Mouse (Mus musculus): ENCODE measurements around the gene Dennd6a. TPM values are rescaled to one million over a fixed set of nuclear protein-coding genes. Genes with fewer than 3 reads are reported as not detected.
"Not testable (repeated sequence)": the region's sequence is repeated elsewhere in the genome, so short reads cannot be mapped to it uniquely, and the experiment has no call there.

Dennd6a gene
- total RNA-seq (2021): 10 to 100 TPM; 24.8 to 25.6 TPM
- long read RNA-seq, full-length matches to known transcripts: 22 of 35 reads
- long read RNA-seq, partial matches to known transcripts: 4 of 35 reads
- long read RNA-seq, other reads (novel, unspliced or antisense): 9 of 35 reads

DNA sequence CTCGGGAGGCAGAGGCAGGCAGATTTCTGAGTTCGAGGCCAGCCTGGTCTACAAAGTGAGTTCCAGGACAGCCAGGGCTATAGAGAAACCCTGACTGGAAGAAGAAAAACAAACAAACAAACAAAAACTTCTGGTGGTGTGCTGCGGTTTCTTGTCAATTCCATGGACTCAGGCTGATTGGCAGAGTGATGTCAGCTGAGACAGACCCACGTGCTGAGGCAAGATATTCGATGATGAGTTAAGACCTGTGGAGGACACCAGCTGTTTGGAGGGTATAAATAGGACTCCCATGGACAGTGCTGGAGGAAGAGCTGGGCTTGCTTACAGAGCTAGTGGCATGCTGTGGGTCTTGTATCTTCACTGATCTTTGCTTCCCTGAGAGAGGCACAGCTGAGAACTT is at the start of gene Dennd6a:
Gene Dennd6a, plus strand, starts transcription at position 301 of the 400 bp plus-strand sequence.
- not testable (repeated sequence) for DNase-seq (ENCODE audit: low spot score in 2 of 2)

DNA sequence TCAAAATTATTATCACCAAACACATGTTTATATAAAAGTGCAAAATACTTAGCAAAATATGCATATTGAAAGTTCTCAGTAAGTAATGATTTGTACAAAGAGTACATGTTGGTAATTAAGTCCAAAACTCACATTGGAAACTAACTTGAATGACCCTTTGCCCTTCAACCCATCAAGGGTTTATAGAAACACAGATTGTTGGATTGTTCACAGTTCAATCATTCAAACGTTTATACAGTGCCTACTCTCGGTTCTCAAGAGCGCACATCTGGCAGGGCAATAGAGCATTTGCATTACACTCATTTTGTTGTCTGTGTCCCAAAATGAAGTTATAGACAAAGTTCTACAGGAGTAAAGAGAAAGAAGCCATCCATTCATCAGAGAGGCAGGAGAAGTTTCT is 47.7 kb upstream of the Dennd6a start:
- DNase-seq (ENCODE audit: low spot score in 2 of 2): no peak

DNA sequence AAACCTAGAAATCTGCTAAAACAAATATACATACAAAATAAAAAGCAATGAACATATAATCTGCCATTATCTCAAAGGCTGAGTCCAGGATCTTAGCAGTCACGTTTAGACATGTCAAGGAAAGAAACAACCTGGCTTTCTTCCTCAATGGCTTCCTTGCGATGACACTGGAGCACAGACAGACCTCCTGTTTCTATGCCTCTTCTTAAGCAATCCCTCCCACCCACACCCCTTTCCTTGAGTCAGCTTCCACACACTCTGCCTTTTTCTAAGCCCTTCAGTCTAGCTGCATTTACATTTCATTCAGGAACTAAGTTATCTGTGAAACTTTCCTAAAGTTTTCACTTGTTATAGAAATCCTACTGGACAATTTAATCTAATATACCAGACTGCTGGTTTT is 45.4 kb upstream of the Dennd6a start:
- DNase-seq (ENCODE audit: low spot score in 2 of 2): no peak

DNA sequence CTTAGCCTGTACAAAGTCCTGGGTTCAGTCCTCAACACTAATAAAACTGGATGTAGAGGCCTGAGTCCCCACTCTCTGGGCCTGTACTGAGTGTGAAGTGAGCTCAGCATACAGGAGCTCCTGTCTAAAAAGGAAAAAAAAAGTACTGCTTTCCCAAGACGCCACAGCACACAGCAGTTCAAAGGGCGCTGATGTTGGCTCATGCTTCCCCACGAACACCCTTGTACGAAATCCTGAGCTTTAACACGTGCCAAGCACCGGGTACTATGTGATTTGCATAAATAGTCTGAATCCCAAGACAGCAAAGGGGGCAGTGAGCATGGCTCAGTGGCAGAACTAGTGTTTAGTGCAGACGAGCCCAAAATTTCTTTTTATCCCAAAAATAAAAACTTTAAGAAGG is 43.3 kb upstream of the Dennd6a start:
- DNase-seq (ENCODE audit: low spot score in 2 of 2): no peak

DNA sequence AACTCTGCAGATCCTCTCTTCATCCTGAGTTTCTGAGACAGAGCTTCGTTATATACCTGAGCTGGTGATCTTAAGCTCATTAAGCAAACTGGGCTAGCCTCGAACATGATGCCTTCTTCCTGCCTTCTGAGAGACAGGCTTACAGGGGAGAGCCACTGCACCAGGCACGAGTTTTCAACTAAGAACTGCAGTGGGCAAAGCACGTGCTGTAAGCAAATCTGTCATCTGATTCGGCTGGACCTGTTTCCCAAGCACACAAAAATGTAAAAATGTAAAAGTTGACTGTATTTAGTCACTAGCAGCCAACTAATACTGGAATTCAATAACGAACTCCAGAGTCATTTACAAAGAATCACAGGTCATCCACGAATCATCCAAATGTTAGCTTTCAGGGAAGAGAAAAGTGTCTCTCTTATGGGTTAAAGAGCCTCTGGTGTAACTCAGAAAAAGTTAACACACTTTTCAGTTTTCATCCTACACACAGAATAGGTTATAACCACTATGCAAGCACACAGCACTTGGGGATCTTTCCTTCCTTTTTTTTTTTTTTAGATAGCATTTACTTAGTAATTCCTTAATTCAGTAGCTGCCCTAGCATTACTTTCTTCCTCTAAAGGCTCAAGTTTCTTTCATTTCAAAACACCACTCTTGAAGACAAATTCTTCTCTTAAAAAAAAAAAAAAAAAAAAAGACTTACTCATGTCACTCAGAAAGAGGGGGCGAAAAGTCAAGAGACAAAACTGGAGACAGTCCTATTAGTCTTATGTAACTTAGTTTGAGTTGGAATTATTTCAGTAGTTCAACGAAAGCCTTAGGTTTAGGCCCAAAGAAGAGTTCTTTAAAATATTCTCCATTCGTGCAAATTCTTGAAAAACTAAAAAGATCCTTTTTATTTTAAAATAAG is 42.0 kb upstream of the Dennd6a start:
- no peak for DNase-seq (ENCODE audit: low spot score in 2 of 2)

DNA sequence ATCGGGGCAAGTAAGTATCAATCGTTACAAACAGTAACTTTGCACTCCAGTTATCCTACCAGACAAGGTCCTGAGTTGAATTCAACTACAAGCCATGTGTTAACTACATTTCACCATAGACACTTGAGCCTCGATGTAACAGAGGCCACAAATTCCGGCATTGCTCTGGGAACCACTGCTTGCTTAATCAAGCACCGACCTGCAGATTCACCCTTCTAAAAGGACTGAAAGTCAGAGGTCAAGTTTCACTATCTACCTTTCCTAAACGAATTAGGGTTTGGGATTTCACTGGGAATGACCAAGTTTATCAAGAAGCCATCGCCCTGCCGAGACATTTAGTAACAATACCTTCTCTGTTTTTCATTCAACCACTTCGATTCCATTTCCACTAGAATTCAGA is 40.9 kb upstream of the Dennd6a start:
- no peak for DNase-seq (ENCODE audit: low spot score in 2 of 2)

DNA sequence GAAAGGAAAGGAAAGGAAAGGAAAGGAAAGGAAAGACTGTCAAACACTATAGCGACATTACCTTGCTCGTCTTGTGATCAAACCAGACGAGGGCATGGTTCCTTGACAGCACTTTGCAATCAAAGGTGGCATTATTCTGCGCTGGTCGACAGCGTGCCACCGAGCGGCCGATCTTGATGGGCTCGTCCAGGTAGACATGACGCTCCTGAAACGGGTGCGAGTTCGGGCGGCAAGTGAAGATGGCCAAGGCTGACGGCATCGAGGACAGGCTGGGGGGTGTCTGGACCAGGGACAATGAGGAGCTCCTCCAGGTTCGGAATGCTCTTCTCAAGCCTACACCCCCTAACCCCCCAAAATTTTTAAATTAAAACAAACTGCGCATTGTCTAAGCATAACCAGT is 40.4 kb upstream of the Dennd6a start:
- peak in 1 of 2 experiments; percentile 12 for DNase-seq (ENCODE audit: low spot score in 2 of 2)

DNA sequence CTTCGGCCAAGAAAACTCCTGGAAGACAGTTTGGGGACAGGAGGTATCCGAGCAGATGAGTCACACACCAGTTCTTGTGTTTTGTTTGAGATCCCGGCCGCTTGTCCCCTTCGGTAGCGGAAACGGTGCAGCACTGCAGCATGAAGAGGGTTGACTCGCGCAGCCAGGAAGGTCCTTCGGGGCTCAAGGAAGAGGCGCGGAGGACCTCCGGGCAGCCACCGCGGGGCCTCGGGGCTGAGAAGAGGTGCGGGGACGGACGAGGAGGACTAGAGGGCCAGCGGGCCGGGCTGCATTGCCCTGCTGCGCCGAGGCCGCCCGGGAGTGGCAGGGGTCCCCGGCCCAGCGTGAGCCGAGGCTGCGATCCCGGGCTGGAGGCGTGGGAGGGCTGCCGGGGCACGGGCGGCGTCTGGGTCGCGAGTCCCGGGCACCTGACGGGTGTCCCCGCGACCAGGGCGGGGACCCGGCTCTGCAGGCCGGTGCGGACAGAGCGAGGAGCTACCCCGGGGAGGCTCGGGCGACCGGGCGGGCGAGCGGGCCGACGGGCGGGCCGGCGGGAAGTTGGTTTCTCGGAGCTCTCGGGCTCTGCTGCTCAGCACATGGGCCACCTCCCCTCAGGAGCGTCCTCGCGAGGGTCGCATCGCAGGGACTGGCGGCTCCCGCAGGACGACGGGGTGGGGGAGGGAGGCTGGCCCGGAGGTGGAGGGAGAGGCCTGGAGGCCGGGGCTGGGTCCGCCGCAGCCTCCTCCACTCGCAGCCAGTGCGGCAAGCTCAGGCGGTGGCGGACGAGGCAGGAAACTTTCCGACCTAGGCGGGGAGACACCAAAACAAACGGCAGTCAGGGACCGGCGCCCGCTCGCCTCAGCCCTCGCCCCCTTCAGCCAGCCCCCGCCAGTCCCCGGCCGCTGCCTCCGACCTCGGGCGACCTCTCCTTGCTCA is 39.6 kb upstream of the Dennd6a start:
- peak in 1 of 2 experiments; percentile 30 for DNase-seq (ENCODE audit: low spot score in 2 of 2)

DNA sequence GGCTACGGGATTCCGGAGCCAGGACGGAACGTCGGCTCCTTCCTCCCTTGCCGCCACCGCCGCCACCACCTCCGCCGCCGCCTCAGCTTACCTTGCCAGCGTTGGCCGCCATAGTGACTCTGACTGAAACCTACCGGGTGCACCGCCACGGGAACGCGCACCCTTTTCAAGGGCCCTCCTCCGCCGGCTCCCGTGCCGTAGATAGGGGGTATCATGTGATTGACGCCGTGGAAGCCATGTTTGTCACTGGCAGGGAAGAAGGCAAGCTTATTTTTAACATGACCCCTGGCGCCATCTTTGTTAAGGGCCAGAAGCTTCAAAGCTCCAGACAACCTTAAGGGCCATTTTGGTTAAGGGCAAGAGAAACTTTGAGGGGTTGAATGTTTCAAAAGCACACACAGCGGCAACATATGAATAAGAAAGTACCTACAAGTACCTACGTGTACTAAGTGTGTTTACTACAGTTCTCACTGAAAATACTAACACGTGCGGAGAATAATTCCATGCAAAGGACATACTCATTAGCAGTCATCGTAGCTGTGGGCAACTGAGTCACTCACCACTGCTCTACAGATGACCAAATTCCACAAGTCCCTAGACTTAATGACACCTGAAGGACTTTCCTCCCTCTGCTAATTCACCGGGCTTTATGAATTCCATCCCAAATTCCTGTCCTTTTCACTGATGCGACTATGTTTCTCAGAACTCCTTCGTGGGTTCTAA is 38.7 kb upstream of the Dennd6a start, which contains the start of gene Slmap:
Gene Slmap, minus strand, starts transcription at position 175 of the 723 bp plus-strand sequence.
- peak; percentile 98 to 100 for DNase-seq (ENCODE audit: low spot score in 2 of 2)

DNA sequence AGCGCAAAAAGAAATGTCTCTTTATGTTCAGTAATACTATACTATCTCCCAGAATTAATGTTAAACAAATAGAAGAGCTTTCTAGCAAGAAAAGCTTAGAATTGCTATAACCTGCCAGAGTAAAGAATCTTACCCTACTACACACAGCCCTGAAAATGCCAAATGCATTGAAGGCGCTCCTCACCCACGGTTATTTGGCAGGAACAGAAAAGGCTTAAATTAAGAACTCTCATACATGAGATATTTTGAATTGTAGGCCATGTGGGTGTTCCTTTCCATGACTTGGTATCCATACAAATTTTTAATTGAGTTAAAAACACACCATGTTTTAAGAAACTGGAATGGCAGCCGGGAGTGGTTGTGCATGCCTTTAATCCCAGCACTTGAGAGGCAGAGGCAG is 34.4 kb upstream of the Dennd6a start:
- peak in 1 of 2 experiments; percentile 27 for DNase-seq (ENCODE audit: low spot score in 2 of 2)

DNA sequence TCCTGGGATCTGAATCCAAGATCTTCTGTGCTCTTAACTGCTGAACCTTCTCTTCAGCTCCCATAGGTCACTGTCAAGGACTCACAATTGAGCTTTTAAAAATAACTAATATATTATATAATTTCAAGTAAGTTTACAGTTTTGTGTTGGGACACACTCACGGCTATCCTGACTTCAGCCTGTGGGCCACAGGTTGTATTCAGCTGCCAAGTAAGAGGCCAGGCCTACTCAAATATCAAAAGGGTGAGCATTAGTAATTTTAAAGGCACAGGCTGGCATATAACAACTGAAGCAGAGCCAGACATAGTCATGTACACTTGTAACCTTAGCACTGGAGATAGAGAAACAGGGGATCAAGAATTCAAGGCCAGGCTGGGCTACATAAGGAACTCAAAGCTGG is 33.1 kb upstream of the Dennd6a start:
- no peak for DNase-seq (ENCODE audit: low spot score in 2 of 2)

DNA sequence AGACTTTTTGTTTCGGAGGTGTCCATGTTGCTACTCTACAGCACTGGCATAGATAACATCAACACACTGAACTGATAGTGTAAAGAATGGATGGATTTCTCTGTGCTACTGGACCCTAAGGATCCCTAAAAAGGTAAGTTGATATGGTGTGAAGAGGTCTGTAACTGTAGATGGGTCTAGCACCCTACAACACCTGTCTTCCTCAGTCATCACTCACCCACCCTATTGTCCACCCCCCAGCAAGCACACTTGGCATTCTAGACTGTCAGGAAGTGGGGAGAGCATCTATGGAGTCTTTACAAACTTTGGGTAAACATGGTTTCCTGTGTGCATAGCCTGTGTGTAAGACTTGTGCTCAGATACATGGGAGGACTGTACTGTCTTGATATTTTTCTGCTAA is 31.5 kb upstream of the Dennd6a start:
- DNase-seq (ENCODE audit: low spot score in 2 of 2): no peak

DNA sequence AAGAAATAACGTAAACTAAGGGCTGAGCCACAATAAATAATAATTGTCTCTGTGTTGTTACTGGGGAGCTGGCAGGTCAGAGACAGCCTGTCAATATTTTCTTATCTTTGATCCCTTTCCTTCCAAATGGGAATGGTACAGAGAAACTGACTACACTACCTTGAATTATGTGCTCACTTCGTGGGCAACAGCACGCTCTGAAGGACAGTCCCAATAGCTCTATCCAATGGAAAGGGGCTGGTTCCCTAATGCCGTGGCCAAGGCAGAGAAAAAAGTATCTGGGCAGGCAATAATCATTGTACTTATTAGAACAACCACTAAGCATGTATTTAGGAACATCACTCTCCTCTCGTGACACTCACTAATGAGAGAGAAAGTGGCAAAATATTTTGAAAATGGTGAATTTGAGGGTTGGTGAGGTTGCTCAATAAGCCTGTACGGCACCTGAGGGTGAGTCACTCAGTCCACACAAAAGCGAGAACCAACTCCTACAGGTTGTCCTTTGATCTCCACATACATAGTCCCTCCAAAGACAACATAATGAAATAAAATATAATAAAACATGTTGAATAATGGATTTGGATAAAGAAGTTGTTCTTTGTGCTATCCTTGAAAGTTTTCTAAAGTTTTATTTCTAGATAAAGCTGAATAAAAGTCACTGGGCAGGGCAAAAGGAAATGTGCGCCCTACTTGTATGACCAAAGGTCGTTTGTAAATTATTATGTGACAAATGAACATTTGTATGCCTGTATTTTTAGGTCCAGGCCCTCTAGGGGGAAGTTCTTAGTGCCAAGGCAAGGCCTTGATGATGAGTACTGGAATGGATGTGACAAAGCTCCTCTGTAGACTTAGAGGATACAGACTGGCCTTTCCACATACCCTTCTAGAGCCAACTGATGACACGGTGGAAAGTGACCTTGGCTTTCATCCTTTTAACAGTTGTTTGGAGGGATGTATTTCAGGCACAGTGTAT is 25.9 kb upstream of the Dennd6a start:
- no peak for DNase-seq (ENCODE audit: low spot score in 2 of 2)

DNA sequence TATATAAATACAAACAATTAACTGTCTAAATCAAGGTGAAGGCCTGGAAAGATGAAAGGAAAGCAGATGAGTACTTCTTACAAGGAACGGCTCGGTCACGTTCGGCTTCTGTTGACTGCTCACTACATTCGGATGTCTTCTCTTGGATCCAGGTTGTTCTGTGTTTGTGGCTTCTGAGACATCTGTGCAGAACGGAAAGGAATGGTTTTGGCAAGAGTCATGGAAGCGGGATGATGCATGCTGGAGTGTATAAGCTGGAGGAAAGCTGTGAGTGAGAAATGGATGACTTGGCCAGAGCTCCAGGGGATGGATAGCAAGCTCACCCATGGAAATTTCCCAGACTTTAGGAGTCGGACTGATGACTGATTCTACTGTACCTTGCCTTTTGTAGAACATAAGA is 22.9 kb upstream of the Dennd6a start:
- no peak for DNase-seq (ENCODE audit: low spot score in 2 of 2)

DNA sequence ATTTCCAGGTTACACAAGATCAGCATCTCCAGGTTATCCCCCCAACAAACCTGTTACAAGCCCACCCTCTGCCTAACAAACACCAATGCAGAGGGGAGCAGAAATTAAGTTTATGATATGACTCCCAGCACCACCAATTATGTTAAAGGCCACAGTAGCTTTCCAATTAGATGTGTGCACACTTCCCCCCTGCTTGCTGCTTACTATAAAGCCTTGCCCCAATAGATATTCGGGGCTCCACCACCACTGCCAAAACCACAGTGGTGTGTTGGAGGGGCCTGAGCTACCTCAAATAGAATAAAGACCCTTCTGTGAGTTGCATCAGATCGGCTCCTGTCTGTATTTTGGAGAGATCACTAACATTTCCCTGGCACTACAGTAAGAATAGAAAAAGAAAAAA is 21.2 kb upstream of the Dennd6a start:
- no peak for DNase-seq (ENCODE audit: low spot score in 2 of 2)

DNA sequence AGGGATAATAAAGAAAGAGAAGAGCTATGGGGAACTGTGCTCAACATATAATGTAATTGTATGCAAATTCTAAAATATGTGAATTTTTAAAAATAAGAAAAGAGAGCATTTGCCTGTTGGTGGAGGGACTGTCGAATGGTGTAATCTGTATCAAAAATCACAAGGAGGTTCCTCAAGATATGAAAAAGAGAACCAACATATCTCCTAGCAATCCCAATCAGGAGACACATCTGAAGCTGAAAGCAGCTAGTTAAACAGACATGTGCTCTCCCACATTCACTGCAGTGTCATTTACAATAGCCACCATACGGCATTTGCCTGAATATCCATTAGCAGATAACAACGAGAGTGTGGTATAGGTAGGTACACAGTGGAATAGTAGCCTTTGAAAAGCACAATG is 20.8 kb upstream of the Dennd6a start:
- no peak for DNase-seq (ENCODE audit: low spot score in 2 of 2)

DNA sequence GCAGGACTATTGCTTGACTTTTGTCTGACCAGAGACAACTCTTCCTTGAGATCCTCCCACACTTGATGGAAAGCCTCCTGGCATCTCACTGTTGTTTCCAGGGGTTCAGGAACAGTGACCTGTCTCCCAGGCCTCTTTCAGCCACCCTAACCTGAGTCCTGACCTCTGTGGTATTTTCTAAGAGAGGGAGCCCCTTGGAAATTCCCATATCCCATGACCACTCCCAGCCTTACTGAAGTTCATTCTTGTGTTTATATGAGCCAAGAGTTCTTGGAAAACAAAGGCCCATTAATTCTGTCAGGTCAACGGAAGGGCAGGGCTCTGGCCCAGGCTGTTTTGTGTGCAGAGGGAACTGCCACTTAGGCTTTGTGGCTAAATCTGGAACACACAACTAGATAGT is 16.1 kb upstream of the Dennd6a start:
- no peak for DNase-seq (ENCODE audit: low spot score in 2 of 2)

DNA sequence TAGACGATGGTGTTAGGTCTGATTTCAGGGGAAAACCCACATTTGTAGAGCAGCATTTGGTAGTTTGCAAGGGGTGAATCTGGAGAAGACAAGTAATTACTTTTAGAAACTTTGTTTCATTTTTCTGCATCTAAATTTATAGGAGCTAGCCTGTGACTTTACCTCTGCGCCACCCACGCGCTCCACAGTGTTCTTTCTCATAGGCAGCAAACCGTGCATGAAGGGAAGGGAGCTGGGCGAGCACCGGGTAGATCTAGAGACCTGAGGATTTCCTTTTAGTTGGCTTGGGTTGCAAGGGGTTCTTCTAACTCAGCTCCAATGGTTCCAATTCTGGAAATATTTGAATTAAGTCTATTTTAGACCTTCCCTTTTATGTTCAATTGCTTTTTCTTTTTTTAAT is 15.1 kb upstream of the Dennd6a start:
- no peak for DNase-seq (ENCODE audit: low spot score in 2 of 2)

DNA sequence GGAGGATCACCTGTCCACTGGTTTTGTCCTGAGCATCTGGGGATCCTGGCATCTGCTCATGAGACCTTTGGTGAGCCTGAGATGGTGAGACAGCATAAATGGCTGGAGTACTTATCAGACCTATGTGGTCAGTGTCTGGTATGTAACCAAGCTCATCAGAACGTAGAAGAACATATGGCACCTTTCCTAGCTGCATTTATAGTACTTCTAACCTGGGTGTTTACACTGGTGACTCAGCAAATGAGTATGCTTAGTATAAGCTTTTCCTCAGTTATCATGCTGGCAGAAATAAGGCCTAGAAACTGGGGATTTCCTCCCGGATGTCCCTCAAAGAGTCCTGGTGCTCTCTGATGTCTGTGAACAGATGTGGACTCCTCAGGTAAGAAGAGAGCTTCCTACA is 11.4 kb upstream of the Dennd6a start:
- no peak for DNase-seq (ENCODE audit: low spot score in 2 of 2)

DNA sequence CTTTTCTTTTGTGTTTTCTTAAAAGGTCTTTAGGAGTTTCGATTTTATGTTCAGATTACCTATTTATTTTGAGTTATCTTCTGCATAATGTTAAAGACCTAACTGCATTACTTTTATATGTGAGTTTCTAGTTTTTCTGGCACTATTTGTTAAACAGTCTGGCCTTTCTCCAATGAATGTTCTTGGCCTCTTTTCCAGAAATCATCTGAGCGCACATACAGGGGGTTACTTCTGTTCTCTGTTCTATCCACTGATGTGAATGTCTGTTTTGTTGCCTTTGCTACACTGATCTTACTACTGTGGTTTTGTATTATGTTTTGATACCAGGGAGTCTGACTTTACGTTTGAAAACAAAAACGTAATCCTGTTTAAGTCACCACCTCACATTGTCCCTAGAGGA is 3.8 kb upstream of the Dennd6a start:
- peak in 1 of 2 experiments; percentile 50 for DNase-seq (ENCODE audit: low spot score in 2 of 2)
